Mouse (Mus musculus) heart, adult 2 months (tissue): ENCODE data around the gene Gm20403.

Experiments
- CTCF ChIP-seq: fragments of 200-600 bp; IDR thresholded peaks from 2 replicates; pipeline ENCODE4 v1.8.1; 2022; ENCODE audit warnings: antibody characterized with exemption, mild to moderate bottlenecking, moderate library complexity
- EP300 ChIP-seq: fragments of 200-500 bp; IDR thresholded peaks from 2 replicates; pipeline ENCODE4 v1.6.1; 2011; ENCODE audit warnings: low read depth, low read length, control low read depth; ENCODE audit not compliant: insufficient read depth
- POLR2A ChIP-seq: fragments of 200-500 bp; IDR thresholded peaks from 2 replicates; pipeline ENCODE4 v1.6.1; 2011; ENCODE audit warnings: mild to moderate bottlenecking, low read depth, low read length, control low read depth; ENCODE audit not compliant: insufficient read depth

GRCm38 (mm10) chr12:54946116-54946515, 40.2 kb downstream of the Gm20403 start:
- TF ChIP-seq CTCF, result no peak
- TF ChIP-seq POLR2A, result no peak
- no peak for TF ChIP-seq EP300
